Mouse (Mus musculus): ENCODE measurements around the gene Ripor1. TPM values are rescaled to one million over a fixed set of nuclear protein-coding genes. Genes with fewer than 3 reads are reported as not detected.

Ripor1 gene
- total RNA-seq, 2 experiments from 2014 or later, result 17.1 to 21.7 TPM

- no peak for DNase-seq (ENCODE audit: low spot score)
These were observed 19.8 kb downstream of the Ripor1 start for GRCm38 (mm10) chr8:105624831-105625230.

GRCm38 (mm10) chr8:105626086-105626485 is 21.0 kb downstream of the Ripor1 start:
- DNase-seq (ENCODE audit: low spot score), result no peak

GRCm38 (mm10) chr8:105629337-105629736 is 24.3 kb downstream of the Ripor1 start:
- no peak for DNase-seq (ENCODE audit: low spot score)

- DNase-seq (ENCODE audit: low spot score), result no peak
These were observed 29.9 kb downstream of the Ripor1 start for GRCm38 (mm10) chr8:105634771-105635458.

GRCm38 (mm10) chr8:105635481-105635880 is 30.4 kb downstream of the Ripor1 start:
- DNase-seq (ENCODE audit: low spot score), result no peak

GRCm38 (mm10) chr8:105636018-105636962 is 31.2 kb downstream of the Ripor1 start, which contains the start of gene Ctcf:
Gene Ctcf (plus strand): TSS chr8:105636568.
- DNase-seq (ENCODE audit: low spot score), result peak; percentile 87

- peak; percentile 36 for DNase-seq (ENCODE audit: low spot score)
These were observed 32.0 kb downstream of the Ripor1 start, which contains the start of gene Agrp for GRCm38 (mm10) chr8:105636963-105637510. Gene Agrp (minus strand): TSS chr8:105637393.

- no peak for DNase-seq (ENCODE audit: low spot score)
These were observed 32.6 kb downstream of the Ripor1 start for GRCm38 (mm10) chr8:105637601-105638041.

- no peak for DNase-seq (ENCODE audit: low spot score)
These were observed 33.5 kb downstream of the Ripor1 start for GRCm38 (mm10) chr8:105638510-105638909.

- no peak for DNase-seq (ENCODE audit: low spot score)
These were observed 34.8 kb downstream of the Ripor1 start for GRCm38 (mm10) chr8:105639835-105640234.

GRCm38 (mm10) chr8:105640511-105640910 is 35.5 kb downstream of the Ripor1 start:
- DNase-seq (ENCODE audit: low spot score), result peak; percentile 43

- DNase-seq (ENCODE audit: low spot score), result no peak
These were observed 40.1 kb downstream of the Ripor1 start for GRCm38 (mm10) chr8:105645205-105645604.

- DNase-seq (ENCODE audit: low spot score), result no peak
These were observed 43.9 kb downstream of the Ripor1 start for GRCm38 (mm10) chr8:105648929-105649328.

- DNase-seq (ENCODE audit: low spot score), result no peak
These were observed 52.6 kb downstream of the Ripor1 start for GRCm38 (mm10) chr8:105657641-105658040.

GRCm38 (mm10) chr8:105661167-105661566 is 56.1 kb downstream of the Ripor1 start:
- DNase-seq (ENCODE audit: low spot score), result peak; percentile 28

Small RNAs within 50 kb of the gene (microRNA-seq; reads per million reads assigned to microRNA genes)
- gene Mir1966, result not detected

Other genes starting within 250 kb of the Ripor1 start
- under 1 TPM in 1 of 2 experiments, not detected in 1; 0.09 TPM for gene Plekhg4, start 232.0 kb upstream of the Ripor1 start, total RNA-seq (2021)
- gene Kctd19, start 191.8 kb upstream of the Ripor1 start, total RNA-seq (2021), result under 1 TPM in 1 of 2 experiments, not detected in 1; 0.21 TPM
- under 1 TPM; 0.41 to 0.64 TPM for gene Lrrc36, start 191.7 kb upstream of the Ripor1 start, total RNA-seq (2021)
- gene Tppp3, start 133.7 kb upstream of the Ripor1 start, total RNA-seq (2021), result 10 to 100 TPM; 47.9 to 56.7 TPM
- 10 to 100 TPM; 10.3 to 11.6 TPM for gene Zdhhc1, start 108.4 kb upstream of the Ripor1 start, total RNA-seq (2021)
- under 1 TPM in 1 of 2 experiments, not detected in 1; 0.11 TPM for gene Hsd11b2, start 86.5 kb upstream of the Ripor1 start, total RNA-seq (2021)
- 10 to 100 TPM; 40.1 to 42.7 TPM for gene Atp6v0d1, start 39.2 kb upstream of the Ripor1 start, total RNA-seq (2021)
- 10 to 100 TPM; 33.6 to 34.2 TPM for gene Ctcf, start 31.3 kb downstream of the Ripor1 start, total RNA-seq (2021)
- 1 to 10 TPM in 1 of 2 experiments, under 1 TPM in 1; 0.52 to 1.2 TPM for gene Agrp, start 32.1 kb downstream of the Ripor1 start, total RNA-seq (2021)
- gene Carmil2, start 81.0 kb downstream of the Ripor1 start, total RNA-seq (2021), result under 1 TPM in 1 of 2 experiments, not detected in 1; 0.05 TPM
- 1 to 10 TPM; 5.0 to 5.4 TPM for gene Acd, start 95.8 kb downstream of the Ripor1 start, total RNA-seq (2021)
- gene Pard6a, start 95.9 kb downstream of the Ripor1 start, total RNA-seq (2021), result 1 to 10 TPM; 5.5 to 6.2 TPM
- not detected for gene 4933405L10Rik, start 102.4 kb downstream of the Ripor1 start, total RNA-seq (2021)
- 1 to 10 TPM in 1 of 2 experiments, under 1 TPM in 1; 0.69 to 1.4 TPM for gene Enkd1, start 103.0 kb downstream of the Ripor1 start, total RNA-seq (2021)
- gene Gfod2, start 153.4 kb downstream of the Ripor1 start, total RNA-seq (2021), result 1 to 10 TPM; 6.9 to 8.4 TPM
- 10 to 100 TPM; 25.6 to 27.4 TPM for gene Ranbp10, start 222.1 kb downstream of the Ripor1 start, total RNA-seq (2021)
- gene Tsnaxip1, start 222.5 kb downstream of the Ripor1 start, total RNA-seq (2021), result not detected
- under 1 TPM; 0.93 to 0.98 TPM for gene Cenpt, start 248.0 kb downstream of the Ripor1 start, total RNA-seq (2021)
- 10 to 100 TPM; 21.9 to 22.0 TPM for gene Thap11, start 249.9 kb downstream of the Ripor1 start, total RNA-seq (2021)

Data from gastrocnemius, adult 18-20 months (tissue).